Mouse (Mus musculus): ENCODE results near the gene Gli3. TPM values are rescaled to one million over a fixed set of nuclear protein-coding genes. Genes with fewer than 3 reads are reported as not detected.

The Gli3 gene
- total and polyA plus RNA-seq, 2 experiments: 0.15 to 0.37 TPM

DNA sequence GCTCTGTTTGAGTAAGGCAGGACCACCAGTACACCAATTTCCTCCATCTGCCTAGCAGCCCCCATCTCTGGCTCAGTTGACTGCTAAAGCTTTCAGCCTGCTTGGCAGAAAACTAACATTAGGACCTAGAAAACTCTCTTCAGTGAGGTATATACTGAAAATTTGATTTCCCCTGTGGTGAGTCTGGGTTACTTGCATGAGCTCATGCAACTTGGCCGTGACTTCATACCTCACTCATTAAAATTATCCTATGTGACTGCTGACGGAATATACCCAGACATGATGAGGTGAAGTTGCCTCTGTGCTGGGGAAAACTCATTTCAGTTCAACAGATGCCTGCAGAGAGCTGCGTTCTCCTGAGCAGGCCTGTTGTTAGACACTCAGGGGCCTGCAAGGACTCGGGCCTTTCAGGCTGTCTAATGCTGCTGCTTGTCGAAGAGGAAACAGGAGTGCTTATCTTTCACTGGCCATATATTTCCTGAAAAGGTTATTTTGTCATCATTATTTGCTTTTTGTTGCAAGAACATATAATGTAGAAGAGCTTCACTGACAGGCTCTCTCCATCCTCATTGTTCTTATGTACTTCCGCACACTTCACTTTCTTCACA lies 127.4 kb downstream of the Gli3 start:
- Histone ChIP-seq H3K9ac (ENCODE audit: low read depth, low read length) (no peak overlapping the region), H3K4me3 (ENCODE audit: insufficient read depth, low read depth, low read length) (no peak overlapping the region), H3K27me3 (ENCODE audit: control insufficient read depth, insufficient read depth, low read length) (no peaks in the 10 kb centered on the region), H3K36me3 (ENCODE audit: control insufficient read depth, insufficient read depth, low read length) (no peaks in the 10 kb centered on the region), H3K79me2 (ENCODE audit: control insufficient read depth, insufficient read depth, low read length) (no peaks in the 10 kb centered on the region), H3K27ac (replicated peaks; ENCODE audit: insufficient read depth, low read depth, low read length) (no peak overlapping the region), H3K4me1 (ENCODE audit: control insufficient read depth, insufficient read depth, low read length) (no peaks in the 10 kb centered on the region)
- no peak for TF ChIP-seq POLR2A (IDR thresholded peaks at IDR 0.05; ENCODE audit: extremely low read depth, insufficient read depth, low read length)
- TF ChIP-seq CTCF (IDR thresholded peaks at IDR 0.05; ENCODE audit: low read depth, low read length): no peak
- WGBS: 81% methylated on average over 6 of the region's 6 CpGs
- no peak for DNase-seq (ENCODE audit: extremely low read depth, low read depth, low spot score)

DNA sequence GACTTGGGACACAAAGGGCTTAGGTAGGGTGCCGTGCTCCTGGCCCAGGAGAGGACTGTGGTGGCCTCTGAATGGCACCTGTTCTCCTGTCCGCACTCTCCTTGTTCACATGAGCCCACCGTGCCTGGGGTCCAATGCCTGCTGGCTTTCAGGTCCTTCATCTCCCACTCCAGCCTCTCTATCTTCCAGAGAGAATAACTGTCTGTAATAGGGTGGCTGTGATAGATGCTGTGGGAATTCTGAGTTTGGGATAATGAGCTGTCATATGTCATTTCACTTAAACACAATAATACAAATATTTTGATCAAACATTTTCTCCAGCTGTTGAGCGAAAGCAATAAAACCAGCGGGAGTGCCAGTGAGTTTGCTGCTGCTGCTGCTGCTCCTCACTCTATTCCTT lies 133.6 kb downstream of the Gli3 start:
- Histone ChIP-seq H3K36me3 (ENCODE audit: control insufficient read depth, insufficient read depth, low read length) (no peaks in the 10 kb centered on the region), H3K27ac (replicated peaks; ENCODE audit: insufficient read depth, low read depth, low read length) (no peak overlapping the region), H3K4me3 (ENCODE audit: insufficient read depth, low read depth, low read length) (no peak overlapping the region), H3K27me3 (ENCODE audit: control insufficient read depth, insufficient read depth, low read length) (no peaks in the 10 kb centered on the region), H3K4me1 (ENCODE audit: control insufficient read depth, insufficient read depth, low read length) (no peaks in the 10 kb centered on the region), H3K79me2 (ENCODE audit: control insufficient read depth, insufficient read depth, low read length) (no peaks in the 10 kb centered on the region), H3K9ac (ENCODE audit: low read depth, low read length) (no peak overlapping the region)
- no peak for TF ChIP-seq CTCF (IDR thresholded peaks at IDR 0.05; ENCODE audit: low read depth, low read length)
- no peak for TF ChIP-seq POLR2A (IDR thresholded peaks at IDR 0.05; ENCODE audit: extremely low read depth, insufficient read depth, low read length)
- no peak for DNase-seq (ENCODE audit: extremely low read depth, low read depth, low spot score)
- 76% methylated on average over 5 of the region's 5 CpGs for WGBS

DNA sequence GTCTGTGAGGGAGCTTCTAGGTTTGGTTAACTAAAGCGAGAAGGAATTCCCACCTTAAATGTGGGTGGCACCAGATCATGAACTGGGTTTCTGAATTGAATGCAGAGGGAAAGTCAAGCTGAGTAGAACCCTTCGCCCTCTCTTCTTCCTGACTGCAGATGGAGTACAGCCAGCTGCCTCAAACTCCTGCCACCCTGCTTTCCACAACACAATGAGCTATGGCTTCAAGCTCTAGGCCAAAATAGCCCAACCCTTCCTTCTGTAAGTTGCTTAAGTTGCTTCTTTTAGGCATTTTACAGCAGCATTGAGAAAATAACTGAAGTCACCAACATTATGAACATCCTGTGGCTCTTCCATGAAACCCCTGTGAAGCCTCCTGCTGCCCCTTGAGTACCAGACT lies 136.7 kb downstream of the Gli3 start:
- Histone ChIP-seq H3K79me2 (ENCODE audit: control insufficient read depth, insufficient read depth, low read length) (no peaks in the 10 kb centered on the region), H3K4me3 (ENCODE audit: insufficient read depth, low read depth, low read length) (no peak overlapping the region), H3K27ac (replicated peaks; ENCODE audit: insufficient read depth, low read depth, low read length) (no peak overlapping the region), H3K27me3 (ENCODE audit: control insufficient read depth, insufficient read depth, low read length) (no peaks in the 10 kb centered on the region), H3K36me3 (ENCODE audit: control insufficient read depth, insufficient read depth, low read length) (no peaks in the 10 kb centered on the region), H3K9ac (ENCODE audit: low read depth, low read length) (no peak overlapping the region), H3K4me1 (ENCODE audit: control insufficient read depth, insufficient read depth, low read length) (no peaks in the 10 kb centered on the region)
- 87% methylated on average over 2 of the region's 2 CpGs for WGBS
- TF ChIP-seq POLR2A (IDR thresholded peaks at IDR 0.05; ENCODE audit: extremely low read depth, insufficient read depth, low read length) (no peak), CTCF (IDR thresholded peaks at IDR 0.05; ENCODE audit: low read depth, low read length) (no peak)
- DNase-seq (ENCODE audit: extremely low read depth, low read depth, low spot score): no peak

DNA sequence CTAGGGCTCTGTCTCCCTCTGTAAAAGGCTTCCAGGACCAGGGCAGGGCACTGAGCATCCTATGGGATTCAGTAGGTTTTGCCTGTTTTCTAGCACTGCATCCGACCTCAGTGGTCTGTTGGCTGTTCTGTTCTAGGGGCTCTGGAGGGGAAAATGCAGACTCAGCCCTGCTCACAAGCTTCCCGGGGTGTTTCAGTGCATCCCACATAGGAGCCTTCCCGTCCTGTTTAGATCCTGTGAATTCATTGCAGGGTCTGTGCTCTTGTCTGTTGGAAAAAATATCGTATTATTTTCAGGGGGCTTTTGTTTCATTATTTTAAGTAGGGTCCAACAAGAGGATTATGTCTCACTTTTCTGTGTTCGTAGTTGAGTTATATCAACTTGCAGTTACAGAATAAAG lies 139.1 kb downstream of the Gli3 start:
- Histone ChIP-seq H3K79me2 (ENCODE audit: control insufficient read depth, insufficient read depth, low read length) (no peaks in the 10 kb centered on the region), H3K27me3 (ENCODE audit: control insufficient read depth, insufficient read depth, low read length) (no peaks in the 10 kb centered on the region), H3K9ac (ENCODE audit: low read depth, low read length) (no peak overlapping the region), H3K4me1 (ENCODE audit: control insufficient read depth, insufficient read depth, low read length) (no peaks in the 10 kb centered on the region), H3K27ac (replicated peaks; ENCODE audit: insufficient read depth, low read depth, low read length) (no peak overlapping the region), H3K4me3 (ENCODE audit: insufficient read depth, low read depth, low read length) (no peak overlapping the region), H3K36me3 (ENCODE audit: control insufficient read depth, insufficient read depth, low read length) (no peaks in the 10 kb centered on the region)
- WGBS: 38% methylated on average over 5 of the region's 5 CpGs
- no peak for TF ChIP-seq POLR2A (IDR thresholded peaks at IDR 0.05; ENCODE audit: extremely low read depth, insufficient read depth, low read length)
- no peak for TF ChIP-seq CTCF (IDR thresholded peaks at IDR 0.05; ENCODE audit: low read depth, low read length)
- no peak for DNase-seq (ENCODE audit: extremely low read depth, low read depth, low spot score)

DNA sequence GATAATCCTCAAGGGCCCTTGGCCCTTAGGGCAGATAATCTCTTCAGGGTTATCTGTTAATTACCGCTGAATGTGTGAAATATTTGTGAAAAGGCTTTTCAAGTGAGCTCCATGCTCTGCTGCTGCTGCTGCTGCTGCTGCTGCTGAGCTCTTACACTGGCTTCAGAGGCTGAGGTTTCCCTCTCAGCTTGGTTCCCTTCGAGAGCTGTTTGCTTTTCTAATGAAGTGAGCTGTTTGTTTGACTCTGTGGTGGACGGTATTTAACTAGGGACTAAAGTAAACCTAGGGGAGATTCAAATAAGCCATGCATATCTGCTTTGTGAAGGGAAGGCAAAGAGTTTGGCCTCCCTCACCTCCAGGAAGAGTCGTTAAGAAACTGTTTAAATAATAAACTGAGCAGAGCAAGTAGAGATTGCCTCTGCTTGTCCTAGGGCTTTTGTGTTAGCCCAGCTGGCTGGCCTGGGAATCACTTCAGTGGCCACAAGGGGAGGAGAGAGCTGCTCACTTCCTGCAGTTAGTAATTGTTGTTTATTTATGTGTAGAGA lies 139.7 kb downstream of the Gli3 start:
- Histone ChIP-seq H3K79me2 (ENCODE audit: control insufficient read depth, insufficient read depth, low read length) (no peaks in the 10 kb centered on the region), H3K36me3 (ENCODE audit: control insufficient read depth, insufficient read depth, low read length) (no peaks in the 10 kb centered on the region), H3K4me1 (ENCODE audit: control insufficient read depth, insufficient read depth, low read length) (no peaks in the 10 kb centered on the region), H3K9ac (ENCODE audit: low read depth, low read length) (no peak overlapping the region), H3K27me3 (ENCODE audit: control insufficient read depth, insufficient read depth, low read length) (no peaks in the 10 kb centered on the region), H3K4me3 (ENCODE audit: insufficient read depth, low read depth, low read length) (no peak overlapping the region), H3K27ac (replicated peaks; ENCODE audit: insufficient read depth, low read depth, low read length) (no peak overlapping the region)
- 11% methylated on average over 4 of the region's 4 CpGs for WGBS
- DNase-seq (ENCODE audit: extremely low read depth, low read depth, low spot score): no peak
- TF ChIP-seq POLR2A (IDR thresholded peaks at IDR 0.05; ENCODE audit: extremely low read depth, insufficient read depth, low read length): no peak

DNA sequence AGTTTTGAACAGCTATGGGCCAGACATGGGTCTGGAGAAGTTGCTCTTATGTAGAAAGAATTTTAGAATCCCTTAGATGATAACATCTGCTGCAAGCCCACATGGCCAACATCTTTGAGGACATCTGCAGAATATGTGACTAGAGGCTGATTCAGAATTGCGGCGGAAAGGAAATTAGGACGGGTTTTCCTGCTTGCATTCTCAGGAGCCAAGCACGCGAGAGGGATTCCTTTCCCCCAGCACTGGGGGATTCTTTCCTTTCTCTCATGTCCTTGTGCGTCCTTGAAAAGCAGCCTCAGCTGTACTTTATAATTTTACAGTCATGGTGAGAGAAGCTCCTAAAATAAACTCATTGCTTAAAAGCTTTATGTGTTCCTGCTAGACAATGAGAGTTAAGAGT lies 141.0 kb downstream of the Gli3 start:
- H3K4me1 ChIP-seq (ENCODE audit: control insufficient read depth, insufficient read depth, low read length): no peaks in the 10 kb centered on the region
- no peak for DNase-seq (ENCODE audit: extremely low read depth, low read depth, low spot score)
- WGBS: 68% methylated on average over 6 of the region's 6 CpGs

More for the DNA sequence above, 141.0 kb downstream of the Gli3 start:
- TF ChIP-seq POLR2A (IDR thresholded peaks at IDR 0.05; ENCODE audit: extremely low read depth, insufficient read depth, low read length) (no peak), CTCF (IDR thresholded peaks at IDR 0.05; ENCODE audit: low read depth, low read length) (no peak)
- Histone ChIP-seq H3K27me3 (ENCODE audit: control insufficient read depth, insufficient read depth, low read length) (no peaks in the 10 kb centered on the region), H3K36me3 (ENCODE audit: control insufficient read depth, insufficient read depth, low read length) (no peaks in the 10 kb centered on the region), H3K9ac (ENCODE audit: low read depth, low read length) (no peak overlapping the region), H3K4me3 (ENCODE audit: insufficient read depth, low read depth, low read length) (no peak overlapping the region), H3K79me2 (ENCODE audit: control insufficient read depth, insufficient read depth, low read length) (no peaks in the 10 kb centered on the region), H3K27ac (replicated peaks; ENCODE audit: insufficient read depth, low read depth, low read length) (no peak overlapping the region)
